Comparison of ENCODE assay signal across 28 mouse cellular contexts in the genomic region with DNA sequence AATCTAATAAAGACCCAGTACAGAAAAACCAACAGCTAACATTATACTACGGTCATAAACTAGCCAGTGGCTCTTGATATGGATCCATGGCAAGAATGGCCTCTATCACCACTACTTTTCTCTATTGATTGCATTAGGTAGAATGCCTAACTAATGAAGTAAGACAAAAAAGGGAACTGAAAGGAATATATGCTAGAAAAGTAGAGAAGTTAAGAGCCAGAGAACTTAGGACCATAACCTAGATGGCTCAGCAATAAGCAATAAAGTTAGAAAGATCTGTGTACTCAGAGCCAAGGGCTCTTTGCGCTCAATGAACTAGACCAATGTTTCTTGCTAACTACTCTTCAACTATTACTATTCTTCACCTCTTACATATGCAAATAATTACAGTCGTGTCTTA. TPM values are rescaled to one million over a fixed set of nuclear protein-coding genes. Genes with fewer than 3 reads are reported as not detected.
"Had no signal": no experiment of that assay in that cellular context is flagged by ENCODE, and none has a peak within 500 bp of the region (broad histone marks: within the 10 kb centered on the region; RNA-seq: fewer than 3 reads in every experiment).

No protein-coding gene starts in this region.

- H3K9me3 ChIP-seq: heart, embryonic 13.5 days; heart, embryonic 15.5 days; hindbrain, embryonic 10.5 days; hindbrain, embryonic 12.5 days; intestine, embryonic 15.5 days; kidney, embryonic 15.5 days; limb, embryonic 10.5 days; limb, embryonic 12.5 days; liver, embryonic 13.5 days; liver, embryonic 15.5 days had no signal

- H3K27me3 ChIP-seq: heart, embryonic 13.5 days; heart, embryonic 15.5 days; hindbrain, embryonic 12.5 days; intestine, embryonic 15.5 days; kidney, embryonic 15.5 days; limb, embryonic 12.5 days; liver, embryonic 13.5 days; liver, embryonic 15.5 days had no signal

- DNase-seq: gastrocnemius, adult 2 months; gastrocnemius, postnatal 10 days; gastrocnemius, postnatal 25 days; heart, adult 2 months; heart, postnatal 14 days; heart, postnatal 4 days; kidney, adult 11 months; kidney, adult 2 months; kidney, adult 9 months; kidney, postnatal 14 days; kidney, postnatal 36 days; liver; liver, embryonic 13.5 days had no signal

- H3K4me3 ChIP-seq: gastrocnemius, adult 2 months; heart, adult 2 months; heart, embryonic 13.5 days; heart, embryonic 15.5 days; hindbrain, embryonic 10.5 days; hindbrain, embryonic 12.5 days; intestine, embryonic 15.5 days; kidney, embryonic 15.5 days; left cerebral cortex, adult 2 months; limb, embryonic 10.5 days; limb, embryonic 12.5 days; liver, embryonic 13.5 days; liver, embryonic 15.5 days had no signal

- ATAC-seq: hindbrain, embryonic 16.5 days; intestine, embryonic 15.5 days had no signal

- H3K4me1 ChIP-seq: hindbrain, embryonic 10.5 days; hindbrain, embryonic 12.5 days; intestine, embryonic 15.5 days; kidney, embryonic 15.5 days; limb, embryonic 12.5 days; liver, embryonic 15.5 days had no signal

- H3K9ac ChIP-seq: heart, embryonic 13.5 days; heart, embryonic 15.5 days; hindbrain, embryonic 12.5 days; hindbrain, embryonic 14.5 days; intestine, embryonic 15.5 days; kidney, embryonic 15.5 days; limb, embryonic 12.5 days; liver, embryonic 13.5 days; liver, embryonic 15.5 days had no signal

- H3K27ac ChIP-seq: gastrocnemius, adult 2 months; heart, adult 2 months; heart, embryonic 13.5 days; heart, embryonic 15.5 days; hindbrain, embryonic 10.5 days; hindbrain, embryonic 12.5 days; hindbrain, embryonic 14.5 days; intestine, embryonic 15.5 days; kidney, embryonic 15.5 days; kidney, postnatal 0 days; left cerebral cortex, adult 2 months; limb, embryonic 10.5 days; limb, embryonic 12.5 days; liver, embryonic 13.5 days; liver, embryonic 15.5 days had no signal

- H3K36me3 ChIP-seq: heart, embryonic 13.5 days; heart, embryonic 15.5 days; hindbrain, embryonic 10.5 days; hindbrain, embryonic 12.5 days; intestine, embryonic 15.5 days; kidney, embryonic 15.5 days; limb, embryonic 10.5 days; limb, embryonic 12.5 days; liver, embryonic 13.5 days; liver, embryonic 15.5 days had no signal

- H3K4me2 ChIP-seq: heart, embryonic 11.5 days; heart, embryonic 13.5 days; heart, embryonic 15.5 days; hindbrain, embryonic 12.5 days; hindbrain, embryonic 14.5 days; intestine, embryonic 15.5 days; kidney, embryonic 15.5 days; limb, embryonic 12.5 days; liver, embryonic 11.5 days; liver, embryonic 13.5 days; liver, embryonic 15.5 days had no signal

RNA-seq across cellular contexts. Expression of a gene that starts 29.1 kb away (rescaled TPM):
- total RNA-seq: gastrocnemius, adult 2 months; gastrocnemius, postnatal 25 days had no signal
